Mouse (Mus musculus) cerebellum, adult 18-20 months (tissue): ENCODE data around the gene Nsun6.

Experiments
- DNase-seq, 2 experiments: peaks; one replicate each; pipeline ENCODE4 v3.0.0; 2021

Nsun6 gene

DNA sequence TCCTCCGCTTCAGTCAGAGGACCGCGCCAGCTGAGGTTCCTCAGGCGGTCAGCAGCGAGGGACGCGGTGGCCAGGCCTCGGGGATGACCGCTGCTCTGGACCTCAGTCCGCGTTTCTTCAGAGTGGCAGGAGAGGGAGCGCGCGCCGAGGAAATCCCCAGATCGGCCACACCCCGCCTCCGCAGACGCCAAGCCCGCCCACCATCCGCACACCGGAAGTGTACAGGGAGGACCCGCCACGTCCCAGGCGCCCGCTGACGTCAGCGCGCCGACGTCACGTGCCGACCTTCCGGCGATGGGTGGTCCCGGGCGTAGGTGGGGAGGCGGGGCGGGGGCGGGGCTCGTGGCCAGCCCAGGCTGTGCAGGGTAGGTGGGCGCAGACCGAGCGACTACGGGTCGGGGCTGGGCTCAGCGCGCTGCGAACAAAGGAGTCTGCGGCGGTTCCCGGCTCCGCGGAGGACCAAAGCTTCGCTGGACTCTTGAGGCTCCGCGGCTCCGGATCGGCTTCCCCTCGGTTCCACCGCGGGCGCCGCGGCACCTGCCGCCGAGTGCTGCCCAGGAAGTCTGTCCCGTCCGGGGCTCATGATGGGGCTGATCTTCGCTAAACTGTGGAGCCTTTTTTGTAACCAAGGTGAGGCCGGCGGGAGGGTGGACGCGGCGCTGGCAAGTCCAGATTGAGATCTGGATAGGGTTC, at the start of gene Nsun6:
TSS of gene Nsun6 (minus strand) at position 125 of the 693 bp plus-strand sequence.
- DNase-seq: peak; percentile 96 to 98

DNA sequence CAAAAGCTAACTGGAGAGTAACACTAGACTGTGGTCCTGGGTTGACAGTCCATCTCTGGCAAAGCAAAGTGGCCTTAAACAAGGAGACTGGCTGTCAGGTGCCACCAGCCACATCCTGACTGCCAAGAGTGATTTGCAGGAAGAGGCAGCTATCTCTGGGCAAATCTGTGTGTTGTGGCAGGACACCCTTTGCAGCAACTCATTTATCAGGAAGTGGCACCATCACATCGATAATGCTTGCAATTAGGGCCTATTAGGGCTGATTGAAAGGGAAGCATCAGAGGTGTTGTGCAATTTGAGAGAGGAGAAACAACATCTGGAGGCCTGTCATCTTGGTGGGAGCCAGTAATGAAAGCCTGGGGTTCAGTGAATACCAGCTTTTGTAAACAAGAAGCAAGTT, 49.5 kb upstream of the Nsun6 start:
- no peak for DNase-seq

DNA sequence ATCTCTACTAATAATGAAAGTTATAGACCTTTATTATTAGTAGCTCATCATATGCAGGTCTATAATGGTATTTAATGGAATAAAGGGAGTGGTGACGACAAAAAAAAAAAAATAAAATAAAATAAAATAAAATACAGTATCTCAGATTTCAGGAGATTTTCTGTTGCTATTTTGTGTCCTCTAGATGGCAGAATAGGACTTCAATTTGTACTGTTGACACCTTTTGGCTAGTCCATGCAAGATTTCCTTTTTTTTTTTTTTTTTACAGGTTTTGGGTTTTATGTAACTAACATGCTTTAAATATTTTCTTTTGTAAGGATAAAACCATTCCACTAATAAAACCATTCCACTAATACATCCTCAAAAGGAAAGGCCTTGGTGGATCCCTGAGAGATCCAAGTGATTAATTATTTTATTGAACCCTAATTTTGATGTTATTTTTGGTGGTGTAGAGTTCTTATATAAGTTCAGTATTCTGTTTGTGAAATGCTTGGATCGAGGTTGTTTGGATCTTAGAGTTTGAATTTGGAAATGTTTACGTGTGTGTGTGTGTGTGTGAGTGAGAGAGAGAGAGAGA, 41.7 kb upstream of the Nsun6 start:
- no peak for DNase-seq

DNA sequence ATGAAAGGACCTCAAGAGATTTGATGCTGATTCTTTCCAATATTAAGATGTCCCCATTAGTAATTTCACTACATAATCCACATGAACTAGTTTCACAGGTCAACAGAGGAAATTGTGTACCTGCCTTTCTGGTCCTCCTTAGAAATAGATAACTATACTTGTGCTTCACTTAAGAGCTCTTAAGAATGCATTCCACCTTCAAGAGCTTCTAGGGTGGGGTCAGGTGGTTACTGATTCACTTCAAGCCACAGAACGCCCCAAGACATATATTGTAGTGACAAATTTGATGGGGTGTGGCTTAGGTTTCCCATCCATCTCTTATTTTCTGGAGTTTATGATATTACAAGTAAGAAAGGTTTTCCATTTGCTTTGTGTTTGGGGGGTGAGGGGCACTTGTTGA, 32.4 kb upstream of the Nsun6 start:
- DNase-seq: no peak

DNA sequence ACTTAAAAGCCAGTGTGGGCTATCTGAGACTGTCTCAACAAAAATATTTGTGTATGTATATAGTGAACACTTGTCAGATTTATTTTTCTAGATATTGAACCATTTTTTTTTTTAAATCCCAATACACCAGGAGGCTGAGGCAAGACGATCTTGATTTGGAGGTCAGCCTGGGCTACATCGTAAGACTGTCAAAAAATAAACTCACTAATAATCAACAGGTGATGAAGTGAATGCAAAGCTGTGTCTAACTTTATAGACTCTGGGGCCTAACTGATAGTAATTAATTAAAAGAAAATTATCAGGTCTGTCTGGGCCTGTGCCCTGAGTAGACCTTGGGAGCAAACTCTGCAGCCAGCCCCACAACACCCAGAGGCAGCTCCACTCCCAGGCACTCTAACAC, 28.8 kb upstream of the Nsun6 start:
- no peak for DNase-seq

DNA sequence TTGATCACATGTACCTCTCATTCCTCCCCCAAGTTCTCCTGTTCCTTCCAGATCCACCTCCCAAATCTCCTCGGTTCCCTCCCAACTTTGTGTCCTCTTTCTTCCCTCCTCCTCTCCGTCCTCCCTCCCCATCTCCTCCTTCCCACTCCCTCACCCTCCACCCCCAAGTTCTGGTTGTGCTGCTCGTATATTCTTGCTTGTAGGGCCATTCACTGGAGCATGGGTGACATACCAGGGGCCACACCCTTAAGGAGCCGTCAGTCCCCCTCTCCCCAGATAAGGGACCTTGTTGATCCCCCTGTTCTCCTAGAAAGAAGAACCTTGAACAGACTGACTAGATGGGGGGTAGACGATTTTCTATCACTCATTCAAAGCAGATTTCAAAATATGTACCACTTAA, 12.2 kb upstream of the Nsun6 start:
- DNase-seq: no peak

DNA sequence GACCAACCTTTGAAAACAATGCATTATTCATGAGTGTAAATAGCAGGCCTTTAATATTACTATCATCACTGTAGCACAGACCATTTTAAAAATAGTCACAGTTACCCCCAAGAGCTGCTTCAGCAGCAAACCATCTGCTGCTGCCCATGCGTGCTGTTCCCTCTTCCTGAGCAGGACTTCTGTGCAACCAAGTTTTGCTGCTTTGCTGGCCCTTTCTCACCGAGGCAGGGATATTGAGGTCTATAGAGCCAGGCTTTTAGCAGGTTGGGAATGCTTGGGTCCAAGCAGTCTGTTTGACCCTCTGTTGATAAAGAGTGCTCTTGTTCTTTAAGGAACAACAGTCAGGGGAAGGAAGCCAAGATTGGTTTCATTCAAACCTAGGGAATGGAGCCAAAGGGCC, 10.6 kb upstream of the Nsun6 start:
- DNase-seq: peak; percentile 29 to 43

DNA sequence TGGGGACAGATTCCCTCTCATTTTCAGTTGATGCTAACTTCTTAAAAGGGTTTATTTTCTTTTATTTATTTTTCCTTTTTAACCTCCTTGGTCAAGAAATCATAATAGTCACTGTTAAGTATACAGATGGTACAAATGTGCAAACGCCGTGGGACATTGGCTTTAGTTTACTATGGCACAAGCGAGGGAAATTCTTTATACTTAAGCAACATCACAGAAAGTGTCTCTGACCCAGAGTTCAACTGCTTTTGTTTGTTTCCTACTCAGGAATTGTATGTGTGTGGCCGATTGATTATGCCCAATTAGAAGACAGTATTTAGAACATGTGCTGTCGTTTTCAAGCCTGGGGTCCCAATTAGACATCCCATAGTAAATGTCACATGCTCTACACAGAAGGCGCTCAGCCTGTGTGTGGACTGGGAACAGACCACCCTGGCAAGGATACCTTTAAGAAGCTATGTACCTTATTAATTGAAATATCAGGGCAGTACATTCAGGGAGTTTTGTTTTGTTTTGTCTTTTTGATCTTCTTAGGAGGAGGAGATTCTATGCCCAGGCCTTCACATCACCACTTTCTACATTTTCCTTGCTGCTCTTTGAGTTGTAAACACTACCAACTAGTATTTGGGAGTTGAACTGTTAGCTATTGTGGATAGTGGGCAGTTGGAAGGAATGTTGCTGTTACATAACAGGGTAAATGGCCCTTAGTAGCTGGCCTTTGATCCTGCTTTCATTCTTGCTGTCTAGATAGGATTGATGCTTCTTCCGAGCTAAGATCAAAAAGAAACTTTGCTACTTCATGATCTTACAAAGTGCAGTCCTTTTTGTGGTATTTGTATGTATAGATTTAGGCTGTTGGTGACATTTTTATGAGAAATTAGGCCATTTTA, 9.8 kb upstream of the Nsun6 start:
- no peak for DNase-seq

DNA sequence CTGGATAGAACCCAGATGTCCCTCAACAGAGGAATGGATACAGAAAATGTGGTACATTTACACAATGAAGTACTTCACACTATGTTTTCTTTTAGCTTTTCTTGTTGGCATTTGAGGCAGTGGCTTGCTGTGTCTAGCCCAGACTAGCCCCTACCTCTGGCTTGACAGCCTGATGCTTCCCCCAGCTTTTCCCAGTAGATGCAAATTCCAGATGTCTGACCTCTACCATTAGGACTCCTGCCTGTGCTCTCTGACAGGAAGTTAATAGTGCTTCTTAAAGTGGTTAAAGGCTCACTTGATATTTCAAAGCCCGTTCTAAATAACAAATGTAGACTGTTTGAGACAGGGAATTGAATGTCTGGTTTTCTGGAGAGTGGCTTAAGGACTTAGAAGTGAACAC, 8.9 kb upstream of the Nsun6 start:
- DNase-seq: no peak

DNA sequence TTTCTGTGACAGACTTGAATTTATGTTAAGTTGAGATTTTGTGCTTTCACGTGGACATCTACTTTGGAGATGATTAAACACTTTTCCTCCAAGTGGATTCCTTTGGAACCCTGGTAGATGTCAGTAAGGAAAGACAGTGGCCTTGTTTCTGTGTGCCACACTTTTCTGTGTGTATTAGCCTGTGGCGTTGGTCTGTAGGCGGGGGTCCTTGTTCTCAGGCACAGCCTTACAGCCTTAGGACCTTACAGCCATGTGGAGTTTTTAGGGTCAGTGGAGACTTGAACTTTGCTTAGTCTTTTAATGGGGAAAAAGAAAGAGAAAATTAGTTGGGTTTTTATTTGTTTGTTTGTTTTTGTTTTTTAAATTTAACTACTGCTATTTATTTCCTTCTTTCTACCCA, 6.0 kb upstream of the Nsun6 start:
- no peak for DNase-seq

DNA sequence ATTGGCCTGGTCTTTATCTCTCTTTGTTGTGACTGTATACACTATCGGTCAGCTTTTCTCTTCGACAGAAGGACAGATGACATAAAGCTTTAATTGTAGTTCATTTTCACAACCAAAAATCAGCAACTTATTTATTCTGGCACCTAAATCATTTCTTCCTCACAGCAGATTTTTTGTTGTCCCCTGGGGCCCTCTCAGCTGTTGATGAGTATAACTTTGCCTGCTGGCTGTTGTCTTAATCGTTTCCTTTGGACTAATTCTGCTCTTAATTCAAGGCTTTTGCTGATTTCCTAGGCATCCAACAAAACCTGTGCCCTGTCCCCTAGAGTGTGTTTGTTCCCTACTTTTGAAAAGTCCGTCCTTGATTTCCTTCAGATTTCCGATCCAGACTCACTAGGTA, 3.4 kb upstream of the Nsun6 start:
- DNase-seq: no peak

DNA sequence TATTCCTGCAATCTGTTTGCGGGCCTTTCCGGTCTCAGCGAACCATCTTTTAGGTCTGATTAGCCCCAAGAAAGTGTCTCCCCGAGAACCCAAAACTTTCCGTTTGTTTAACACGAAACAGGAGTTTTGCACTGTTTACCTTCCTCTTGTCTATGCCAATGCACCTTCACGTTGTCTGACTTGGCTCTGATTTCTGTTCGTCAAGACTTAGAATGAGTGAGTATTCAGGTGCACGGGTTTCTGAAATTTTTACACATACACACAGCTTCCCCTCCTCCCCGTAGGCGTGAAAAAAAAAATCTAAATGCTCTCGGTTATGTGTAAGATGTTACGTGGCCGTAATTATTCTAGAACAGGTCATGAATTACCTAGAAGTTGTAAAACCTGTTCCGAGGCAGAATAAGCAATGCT, 877 bp upstream of the Nsun6 start:
- DNase-seq: no peak

DNA sequence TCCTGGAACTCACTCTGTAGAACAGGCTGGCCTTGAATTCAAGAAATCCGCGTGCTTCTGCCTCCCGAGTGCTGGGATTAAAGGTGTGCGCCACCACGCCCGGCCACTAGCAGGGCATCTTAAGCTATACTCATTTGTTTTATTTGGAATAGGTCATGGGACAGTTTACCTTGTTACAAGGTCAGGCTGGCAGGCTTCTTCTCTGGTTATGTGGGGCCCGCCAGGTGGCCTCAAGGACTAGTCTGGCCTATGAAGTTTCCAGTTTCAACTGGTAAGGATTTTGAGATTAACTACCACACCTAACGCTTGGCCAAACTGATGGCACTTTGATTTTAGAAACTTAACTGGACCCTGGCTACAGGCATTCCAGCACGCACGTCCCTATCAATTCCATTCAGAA, 373 bp downstream of the Nsun6 start:
- peak in 1 of 2 experiments; percentile 15 for DNase-seq

DNA sequence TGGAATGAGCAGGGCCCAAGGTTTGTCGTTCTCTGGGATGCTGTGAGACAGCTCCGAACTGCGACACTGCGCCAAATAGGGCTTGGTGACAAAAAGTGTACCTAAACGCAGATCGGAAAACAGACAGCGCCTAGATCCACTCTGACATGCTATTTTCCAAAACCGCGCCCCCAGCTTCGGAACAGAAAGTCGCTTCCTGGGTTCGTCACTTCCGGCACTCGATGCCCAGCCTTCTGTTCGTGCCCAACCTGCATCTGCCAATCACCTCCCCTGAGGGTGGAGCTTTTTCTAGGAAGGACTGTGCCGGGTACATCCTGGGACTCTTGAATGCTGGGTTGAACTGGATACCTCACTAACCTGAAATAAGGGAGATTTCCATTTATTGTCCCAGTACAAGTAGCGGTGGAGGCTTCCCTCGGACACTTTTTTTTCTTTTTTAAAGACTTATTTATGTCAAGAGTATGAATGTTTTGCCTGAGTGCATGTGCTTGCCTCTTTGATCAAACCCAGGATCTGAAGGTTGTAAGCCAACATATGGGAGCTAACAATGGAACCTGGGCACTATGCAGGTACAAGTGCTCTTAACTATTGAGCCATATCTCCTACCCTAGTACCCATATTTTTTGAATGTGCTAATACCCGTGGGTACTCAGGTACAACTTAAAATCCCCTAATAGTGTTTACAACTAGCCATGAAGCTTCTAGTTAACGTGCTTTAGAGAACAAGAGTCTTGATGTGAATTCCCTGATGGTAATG, 5.6 kb downstream of the Nsun6 start, which contains the start of gene Arl5b:
TSS of gene Arl5b (plus strand) at position 279 of the 757 bp plus-strand sequence.
- DNase-seq: peak; percentile 94 to 97

DNA sequence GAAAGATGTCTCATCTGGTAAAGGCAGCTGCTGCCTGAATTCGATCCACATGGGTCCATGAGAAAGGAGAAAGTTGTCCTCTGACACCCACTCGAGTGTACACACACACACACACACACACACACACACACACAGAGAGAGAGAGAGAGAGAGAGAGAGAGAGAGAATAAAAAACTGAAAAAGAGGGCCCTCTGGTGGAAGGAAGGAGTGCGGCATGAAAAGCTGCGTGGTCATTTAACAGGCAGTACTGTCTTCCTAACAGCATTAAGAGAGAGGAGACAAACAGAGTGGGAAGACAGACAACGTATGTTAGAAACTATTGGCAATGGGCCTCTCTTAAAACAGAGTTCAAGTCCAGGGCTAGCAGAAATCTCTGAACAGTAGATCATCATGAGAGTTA, 14.5 kb downstream of the Nsun6 start:
- no peak for DNase-seq

DNA sequence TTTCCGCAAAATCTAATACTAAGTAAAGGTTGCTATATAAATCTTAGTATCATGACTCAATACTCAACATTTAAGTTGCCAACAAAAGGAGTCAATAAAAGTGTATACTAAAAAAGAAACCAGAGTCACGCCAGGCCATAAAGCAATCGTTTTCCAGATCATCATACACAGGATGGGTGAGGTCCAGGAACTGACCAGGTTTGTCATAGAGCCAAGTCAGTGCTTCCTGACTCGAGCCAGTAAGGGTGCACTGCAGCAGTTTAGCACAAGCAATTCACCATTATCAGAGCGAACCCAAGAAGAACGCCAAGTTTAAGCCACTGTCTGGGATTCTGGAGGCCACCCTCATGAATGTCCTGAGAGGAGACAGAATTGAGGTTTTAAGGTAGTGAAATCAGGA, 16.2 kb downstream of the Nsun6 start:
- DNase-seq: no peak

DNA sequence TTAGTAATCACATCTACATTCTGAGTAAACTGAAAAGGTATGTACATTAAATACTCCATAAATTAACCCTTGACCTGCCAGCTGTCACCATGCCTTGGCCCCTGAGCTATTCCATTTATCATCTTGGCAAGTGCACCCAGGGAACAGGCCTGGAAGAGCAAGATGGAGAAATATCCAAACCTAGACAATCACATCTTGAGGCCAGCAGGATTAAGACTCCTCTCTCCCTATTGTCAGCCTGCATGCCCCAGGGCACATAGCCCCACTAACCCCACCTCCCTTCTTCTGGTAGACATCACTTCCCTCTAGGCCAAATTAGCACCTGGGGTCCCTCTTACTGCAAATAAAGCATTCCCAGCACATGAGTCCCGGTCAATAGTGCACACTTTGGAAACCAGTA, 27.1 kb downstream of the Nsun6 start:
- no peak for DNase-seq

DNA sequence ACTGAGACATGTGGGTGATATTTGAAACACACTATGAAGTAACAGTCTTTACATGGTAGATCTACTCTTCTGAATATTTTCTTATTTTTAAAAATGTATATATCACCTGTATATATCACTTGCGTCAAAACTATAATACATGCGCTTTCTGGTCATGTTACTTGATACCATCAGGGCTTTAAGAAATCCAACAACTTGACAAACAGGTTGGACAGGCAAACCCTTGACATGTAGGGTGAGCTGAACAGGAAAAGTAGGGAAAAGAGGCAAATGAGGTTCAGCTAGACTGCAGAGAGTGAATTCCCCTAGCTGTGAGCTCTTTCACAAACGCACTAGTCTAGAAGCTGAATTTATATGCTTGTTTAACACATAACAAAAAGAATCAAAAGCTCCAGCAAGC, 28.1 kb downstream of the Nsun6 start:
- no peak for DNase-seq

DNA sequence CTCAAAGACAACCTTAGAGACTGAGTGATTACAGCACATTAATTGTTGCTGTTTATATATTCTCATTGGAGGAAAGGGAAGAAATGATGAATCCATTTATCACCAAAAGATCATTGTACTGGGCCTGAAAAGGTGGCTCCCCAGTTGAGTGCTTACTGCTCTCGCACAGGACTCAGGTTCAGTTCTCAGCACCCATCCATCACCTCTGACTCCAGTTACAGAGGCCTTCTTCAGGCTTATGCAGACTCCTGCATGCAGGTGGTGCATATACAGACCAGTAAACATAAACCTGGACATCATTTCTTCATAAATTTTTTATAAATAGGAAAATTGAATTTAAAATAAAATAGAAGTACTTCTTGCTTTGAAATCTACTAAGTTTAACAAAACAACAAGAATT, 46.8 kb downstream of the Nsun6 start:
- no peak for DNase-seq

DNA sequence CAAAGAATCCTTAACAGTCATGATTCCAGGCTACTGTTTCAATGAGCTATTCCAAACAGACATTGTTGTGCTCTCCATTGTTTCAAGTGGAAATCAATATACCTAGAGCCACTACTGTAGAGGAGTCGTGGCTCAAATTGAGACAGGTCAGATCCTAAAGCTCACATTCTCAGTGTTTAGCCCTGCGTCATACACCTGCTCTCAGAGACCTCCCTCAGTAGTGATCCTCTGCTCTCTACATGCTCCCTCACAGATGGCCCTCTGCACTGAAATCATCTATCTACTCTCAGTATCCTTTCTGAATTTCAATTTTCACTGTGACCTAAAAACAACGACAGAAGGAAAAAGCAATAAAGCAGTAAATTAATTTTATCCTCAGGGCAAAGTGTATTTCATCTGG, 47.3 kb downstream of the Nsun6 start:
- no peak for DNase-seq

DNA sequence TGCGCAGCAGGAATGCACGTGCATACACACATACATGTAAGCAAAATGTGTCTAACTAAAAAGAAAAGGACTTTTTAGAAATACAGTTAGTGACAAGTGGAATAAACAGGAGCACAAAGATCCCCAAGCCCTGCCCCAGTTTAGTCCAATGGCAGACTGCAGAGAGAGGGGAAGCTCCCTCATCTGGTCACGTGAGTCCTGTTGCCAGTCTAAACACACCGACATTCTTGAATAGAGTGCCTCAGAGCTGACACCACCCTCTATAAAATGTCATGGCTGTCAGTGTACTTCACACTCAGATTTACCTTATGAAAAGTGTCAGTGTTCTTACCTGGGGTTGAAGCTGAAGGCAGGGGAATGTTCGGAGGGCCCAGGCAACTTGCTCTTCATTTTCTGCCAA, 57.0 kb downstream of the Nsun6 start:
- no peak for DNase-seq

DNA sequence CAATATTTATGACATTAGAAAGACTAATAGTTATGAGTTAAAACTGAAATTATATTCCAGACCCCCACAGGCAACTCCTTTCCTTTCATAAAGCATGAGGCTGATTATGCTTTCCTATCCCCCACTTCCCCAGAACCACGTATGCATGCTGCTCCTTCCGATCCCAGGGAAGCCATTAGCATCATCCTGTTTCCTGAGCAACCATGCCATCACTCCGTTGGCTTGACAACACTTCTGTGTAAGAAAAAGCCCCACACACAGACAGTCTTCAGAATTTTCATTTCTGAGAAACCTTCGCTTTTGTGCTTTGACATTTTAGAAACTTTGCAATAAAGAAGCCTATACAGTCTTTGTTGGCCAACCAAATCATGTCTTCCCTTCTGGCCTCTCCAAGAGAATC, 58.8 kb downstream of the Nsun6 start:
- no peak for DNase-seq

DNA sequence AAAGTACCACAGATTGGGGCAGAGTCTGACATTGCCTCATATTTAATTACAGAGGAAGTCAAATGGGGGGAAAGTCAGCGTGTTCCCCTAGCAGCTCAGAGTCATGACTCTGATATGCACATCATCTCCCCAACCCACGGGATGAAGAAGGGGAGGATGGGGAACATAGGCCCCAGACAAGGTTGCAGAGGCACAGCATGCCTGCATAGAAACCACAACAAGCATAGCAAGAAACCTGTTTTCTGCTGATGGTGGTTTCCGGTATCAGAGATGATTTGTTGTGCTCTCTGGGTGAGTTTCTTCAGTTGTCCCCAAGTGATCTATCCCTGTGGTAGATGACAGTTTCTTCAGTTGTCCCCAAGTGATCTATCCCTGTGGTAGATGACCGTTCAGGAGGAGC, 62.3 kb downstream of the Nsun6 start:
- DNase-seq: no peak
